Mouse (Mus musculus): ENCODE measurements at regions not wholly inside any gene's neighbourhood (a gene's known extent, or its start where the extent isn't known, plus 50 kb on each side); places are given as distances from the start of the nearest gene placed in this dataset.

- ATAC-seq (ENCODE audit: low FRiP score, low read depth) = no peak
Observed at GRCm38 (mm10) chr17:83902523-83902922, 54.8 kb upstream of the Haao start.

DNA sequence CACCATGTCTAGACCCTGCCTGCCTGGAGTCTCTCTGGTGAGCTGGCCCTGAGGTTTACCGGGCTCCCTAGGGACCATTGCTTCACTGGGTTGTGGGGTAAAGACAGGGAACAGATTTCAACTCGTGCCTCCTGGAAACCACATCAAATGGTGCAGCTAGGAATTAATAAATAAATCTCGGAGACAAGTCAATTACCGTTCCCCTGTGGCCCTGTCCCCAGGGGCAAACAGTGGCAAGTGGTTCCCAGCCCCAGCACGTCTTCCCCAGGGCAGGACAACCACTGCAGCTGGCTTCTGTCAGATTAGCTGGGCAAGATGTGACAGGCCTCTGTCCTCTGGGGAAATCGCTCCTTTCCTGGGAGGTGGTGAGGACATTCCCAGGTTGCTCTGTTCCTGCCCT, 54.3 kb upstream of the Haao start:
- Histone ChIP-seq H3K27ac (peak overlapping the region; percentile 77; the same call in 1 of the 2 replicates), H3K4me3 (no peak overlapping the region), H3K9me3 (no peaks in the 10 kb centered on the region), H3K4me1 (peaks cover 45% of the 10 kb centered on the region), H3K4me2 (replicated peaks) (0 out of 2 replicates have a peak overlapping the region, but pooled peaks have one; percentile 7), H3K27me3 (no peaks in the 10 kb centered on the region; the same call in 1 of the 2 replicates), H3K36me3 (no peaks in the 10 kb centered on the region), H3K9ac (peak overlapping the region; percentile 8; the same call in 1 of the 2 replicates)
- ATAC-seq (ENCODE audit: low FRiP score, low read depth) = no peak
- 19% methylated on average over 6 of the region's 6 CpGs for WGBS

More at GRCm38 (mm10) chr17:83902523-83902922, 54.8 kb upstream of the Haao start:
- 21% methylated on average over 3 of the region's 3 CpGs for WGBS
- no peaks in the 10 kb centered on the region; the same call in 1 of the 2 replicates for H3K27me3 ChIP-seq
- peak overlapping the region; percentile 8; the same call in 1 of the 2 replicates for H3K9ac ChIP-seq
- peaks cover 4% of the 10 kb centered on the region; the same call in 1 of the 2 replicates for H3K9me3 ChIP-seq
- H3K27ac ChIP-seq = peak overlapping the region; percentile 77
- H3K36me3 ChIP-seq = no peaks in the 10 kb centered on the region
- H3K4me2 ChIP-seq (replicated peaks) = no peak overlapping the region
- H3K4me1 ChIP-seq = peaks cover 40% of the 10 kb centered on the region
- no peak overlapping the region for H3K4me3 ChIP-seq

GRCm38 (mm10) chr17:83899588-83900152, 51.9 kb upstream of the Haao start:
- H3K4me3 ChIP-seq = no peak overlapping the region
- no peak overlapping the region for H3K4me2 ChIP-seq (replicated peaks)
- peak overlapping the region; percentile 55; the same call in 1 of the 2 replicates for H3K27ac ChIP-seq
- no peak overlapping the region for H3K9ac ChIP-seq
- H3K27me3 ChIP-seq = no peaks in the 10 kb centered on the region; the same call in 1 of the 2 replicates
- peaks cover 66% of the 10 kb centered on the region for H3K4me1 ChIP-seq
- ATAC-seq (ENCODE audit: low FRiP score, low read depth) = no peak
- WGBS = 60% methylated on average over 7 of the region's 7 CpGs
- no peaks in the 10 kb centered on the region for H3K36me3 ChIP-seq
- no peaks in the 10 kb centered on the region for H3K9me3 ChIP-seq

DNA sequence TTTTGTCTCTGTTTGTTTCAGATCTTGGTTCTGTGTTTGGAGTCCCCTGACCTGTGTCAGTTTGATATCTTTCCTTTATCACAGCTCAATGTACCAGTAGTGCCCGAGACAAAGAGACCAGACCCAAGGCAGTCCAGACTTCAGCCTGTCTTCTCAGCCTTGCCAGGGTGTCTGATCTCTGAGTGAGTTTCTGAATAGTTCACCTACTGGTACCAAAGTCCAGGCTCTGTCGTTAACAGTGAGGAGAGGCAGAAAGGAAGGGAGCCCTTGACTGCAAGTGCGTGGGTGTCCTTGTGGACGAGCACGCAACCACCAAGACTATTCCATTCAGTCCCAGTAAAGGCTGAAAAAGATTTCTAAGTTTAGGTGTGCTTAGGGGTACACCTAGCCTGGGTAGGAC, 50.8 kb upstream of the Haao start:
- peaks cover 58% of the 10 kb centered on the region for H3K4me1 ChIP-seq
- no peaks in the 10 kb centered on the region for H3K9me3 ChIP-seq
- H3K27me3 ChIP-seq = no peaks in the 10 kb centered on the region; the same call in 1 of the 2 replicates
- no peak overlapping the region for H3K27ac ChIP-seq
- no peaks in the 10 kb centered on the region for H3K36me3 ChIP-seq
- ATAC-seq (ENCODE audit: low FRiP score, low read depth) = no peak
- 84% methylated on average over 5 of the region's 5 CpGs for WGBS
- no peak overlapping the region for H3K9ac ChIP-seq
- no peak overlapping the region for H3K4me2 ChIP-seq (replicated peaks)
- no peak overlapping the region for H3K4me3 ChIP-seq

All from limb, embryonic 13.5 days (tissue).